Mouse (Mus musculus) embryonic facial prominence, embryonic 14.5 days (tissue): ENCODE data around the gene Wnk4. TPM values are rescaled to one million over a fixed set of nuclear protein-coding genes. Genes with fewer than 3 reads are reported as not detected.
A peak's percentile ranks its signal among the peaks of the same experiment; 100 is the strongest.

Experiments
- ATAC-seq: fragments of 200-750 bp; cut with Nextera tagmentation; 2 replicates; pipeline ENCODE4 v1.8.0; 2017; ENCODE audit warnings: low read depth, moderate number of reproducible peaks, moderate TSS enrichment
- DNase-seq: peaks from one replicate; pipeline ENCODE4 v3.0.0-alpha.2; 2015; ENCODE audit warnings: low spot score
- H3K27ac ChIP-seq: fragments of 300-500 bp; sonication (generic); replicated peaks from 2 replicates; pipeline ENCODE4 v1.5.1; 2014; ENCODE audit warnings: low read depth, mild to moderate bottlenecking, low read length, moderate library complexity
- H3K27me3 ChIP-seq: fragments of 300-500 bp; sonication (generic); replicated peaks from 2 replicates; pipeline ENCODE4 v1.6.1; 2014; ENCODE audit warnings: low read length; ENCODE audit not compliant: control insufficient read depth, insufficient read depth
- H3K36me3 ChIP-seq: fragments of 300-500 bp; sonication (generic); 2 replicates; pipeline ENCODE4 v1.6.1; 2014; ENCODE audit warnings: low read length, mixed read lengths; ENCODE audit not compliant: control insufficient read depth, insufficient read depth
- H3K4me1 ChIP-seq: fragments of 300-500 bp; sonication (generic); 2 replicates; pipeline ENCODE4 v1.6.1; 2014; ENCODE audit warnings: antibody characterized with exemption, low read length; ENCODE audit not compliant: control insufficient read depth, insufficient read depth
- H3K4me2 ChIP-seq: fragments of 300-500 bp; sonication (generic); 2 replicates; pipeline ENCODE4 v1.6.1; 2014; ENCODE audit warnings: low read depth, mild to moderate bottlenecking, low read length, moderate library complexity, mixed read lengths
- H3K4me3 ChIP-seq: fragments of 300-500 bp; sonication (generic); 2 replicates; pipeline ENCODE4 v1.5.1; 2014; ENCODE audit warnings: low read depth, mild to moderate bottlenecking, low read length
- H3K9ac ChIP-seq: fragments of 300-500 bp; sonication (generic); 2 replicates; pipeline ENCODE4 v1.6.1; 2014; ENCODE audit warnings: low read depth, mild to moderate bottlenecking, low read length, moderate library complexity, mixed read lengths
- H3K9me3 ChIP-seq: fragments of 300-500 bp; sonication (generic); 2 replicates; pipeline ENCODE4 v1.6.1; 2016; ENCODE audit warnings: low read length; ENCODE audit not compliant: control insufficient read depth
- WGBS: fragments of 180-500 bp; shearing (Covaris S2); extraction: QIAGEN DNeasy Blood & Tissue Kit; methylation state at CpG from one replicate; pipeline ENCODE4 v1.1.7; 2014; 5-methylcytosine and 5-hydroxymethylcytosine counted together
- polyA plus RNA-seq: library from polyadenylated mRNA; unstranded; fragments of >200 nt; fragmentation: Nextera tagmentation; extraction: Ambion mirVana; gene quantifications from 2 replicates; pipeline ENCODE4 v1.2.1, GENCODE M21; 2014

Gene Wnk4
- polyA plus RNA-seq, 1 experiment from 2014 or later, result 11.9 TPM

DNA sequence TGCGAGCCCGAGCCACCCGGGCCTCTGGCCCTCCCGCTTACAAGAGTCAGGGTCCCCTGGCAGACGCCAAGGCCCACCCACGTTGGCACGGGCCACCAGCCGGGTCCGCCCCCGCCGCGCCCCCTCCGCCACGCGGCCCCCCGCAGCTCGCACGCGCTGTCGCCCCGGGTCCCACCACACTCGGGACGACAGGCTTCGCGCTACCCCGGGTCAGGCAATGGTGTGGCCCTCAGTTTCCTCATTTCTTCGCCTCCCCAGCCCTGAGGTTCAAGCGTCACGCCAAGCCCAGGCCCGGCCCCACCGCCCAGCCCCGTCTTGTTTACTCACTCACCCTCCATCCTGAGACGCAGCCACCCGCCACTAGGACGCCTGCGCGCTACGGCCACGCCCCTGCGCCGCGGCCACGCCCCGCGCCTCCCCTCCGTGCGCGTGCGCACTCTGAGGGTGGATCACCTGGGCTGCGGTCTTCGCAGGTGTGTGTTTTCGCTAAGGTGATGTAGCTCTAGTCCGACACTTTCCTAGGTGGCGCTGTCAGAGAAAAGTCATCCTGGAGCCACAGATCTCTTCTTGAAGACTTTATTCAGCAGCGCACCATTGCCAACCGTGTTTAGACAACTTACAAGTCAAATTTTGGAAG is 34.2 kb upstream of the Wnk4 start, which contains the start of gene Ezh1:
Gene Ezh1, minus strand, starts transcription at position 399 of the 637 bp plus-strand sequence.
- Histone ChIP-seq H3K9ac (peak within 1 kb of the TSS; percentile 86), H3K4me2 (peak within 1 kb of the TSS; percentile 62), H3K36me3 (no peaks in the 10 kb centered on the region), H3K27me3 (no peaks in the 10 kb centered on the region), H3K9me3 (no peaks in the 10 kb centered on the region), H3K4me1 (peaks cover 28% of the 10 kb centered on the region), H3K27ac (peak within 1 kb of the TSS; percentile 61; the same call in 1 of the 2 replicates), H3K4me3 (peak within 1 kb of the TSS; percentile 88)
- DNase-seq (peak; percentile 90), ATAC-seq (peak; percentile 95)
- 2% methylated on average over 28 of the region's 56 CpGs for WGBS

GRCm38 (mm10) chr11:101229361-101229900 is 30.9 kb upstream of the Wnk4 start:
- no peaks in the 10 kb centered on the region for H3K27me3 ChIP-seq
- DNase-seq (peak; percentile 22), ATAC-seq (no peak)
- no peak overlapping the region for H3K4me3 ChIP-seq
- no peak overlapping the region for H3K9ac ChIP-seq
- H3K27ac ChIP-seq, result peak overlapping the region; percentile 85
- peak overlapping the region; percentile 40; the same call in 1 of the 2 replicates for H3K4me2 ChIP-seq
- H3K9me3 ChIP-seq, result no peaks in the 10 kb centered on the region
- peaks cover 40% of the 10 kb centered on the region for H3K4me1 ChIP-seq
- WGBS, result 23% methylated on average over 8 of the region's 8 CpGs
- H3K36me3 ChIP-seq, result no peaks in the 10 kb centered on the region

GRCm38 (mm10) chr11:101230061-101230511 is 30.3 kb upstream of the Wnk4 start:
- DNase-seq (peak; percentile 92), ATAC-seq (0 out of 2 replicates have a peak, but pooled peaks have one; percentile 10)
- no peaks in the 10 kb centered on the region for H3K27me3 ChIP-seq
- 0 out of 2 replicates have a peak overlapping the region, but pooled peaks have one; percentile 35 for H3K9ac ChIP-seq
- WGBS, result 4% methylated on average over 2 of the region's 2 CpGs
- H3K4me3 ChIP-seq, result no peak overlapping the region
- H3K4me1 ChIP-seq, result peaks cover 39% of the 10 kb centered on the region
- H3K9me3 ChIP-seq, result no peaks in the 10 kb centered on the region
- H3K4me2 ChIP-seq, result peak overlapping the region; percentile 40; the same call in 1 of the 2 replicates
- H3K36me3 ChIP-seq, result no peaks in the 10 kb centered on the region
- peak overlapping the region; percentile 85 for H3K27ac ChIP-seq

DNA sequence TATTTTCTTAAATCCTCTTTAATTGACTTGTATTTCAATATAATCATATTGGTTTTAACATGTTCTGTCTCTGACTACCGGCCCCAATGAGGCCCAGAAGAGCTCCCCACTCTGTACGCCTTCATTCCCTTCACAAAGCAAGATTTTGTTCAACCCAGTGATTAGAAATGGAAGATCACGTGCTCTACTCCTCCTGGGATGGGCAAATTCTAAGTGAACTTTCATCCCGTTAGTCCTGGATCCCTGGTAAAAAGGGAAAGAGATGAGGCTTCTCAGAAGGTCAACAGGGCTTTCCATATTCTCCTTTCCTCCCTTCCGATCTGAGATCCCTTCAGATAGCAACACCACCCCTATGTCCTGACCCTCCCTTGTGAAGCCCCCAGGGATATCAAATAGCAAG is 29.8 kb upstream of the Wnk4 start:
- no peaks in the 10 kb centered on the region for H3K27me3 ChIP-seq
- H3K9me3 ChIP-seq, result no peaks in the 10 kb centered on the region
- DNase-seq (no peak), ATAC-seq (0 out of 2 replicates have a peak, but pooled peaks have one; percentile 13)
- H3K27ac ChIP-seq, result peak overlapping the region; percentile 85
- 0 out of 2 replicates have a peak overlapping the region, but pooled peaks have one; percentile 0 for H3K4me3 ChIP-seq
- 14% methylated on average over 5 of the region's 5 CpGs for WGBS
- no peaks in the 10 kb centered on the region for H3K36me3 ChIP-seq
- peaks cover 35% of the 10 kb centered on the region for H3K4me1 ChIP-seq
- H3K4me2 ChIP-seq, result peak overlapping the region; percentile 40
- H3K9ac ChIP-seq, result peak overlapping the region; percentile 35; the same call in 1 of the 2 replicates

DNA sequence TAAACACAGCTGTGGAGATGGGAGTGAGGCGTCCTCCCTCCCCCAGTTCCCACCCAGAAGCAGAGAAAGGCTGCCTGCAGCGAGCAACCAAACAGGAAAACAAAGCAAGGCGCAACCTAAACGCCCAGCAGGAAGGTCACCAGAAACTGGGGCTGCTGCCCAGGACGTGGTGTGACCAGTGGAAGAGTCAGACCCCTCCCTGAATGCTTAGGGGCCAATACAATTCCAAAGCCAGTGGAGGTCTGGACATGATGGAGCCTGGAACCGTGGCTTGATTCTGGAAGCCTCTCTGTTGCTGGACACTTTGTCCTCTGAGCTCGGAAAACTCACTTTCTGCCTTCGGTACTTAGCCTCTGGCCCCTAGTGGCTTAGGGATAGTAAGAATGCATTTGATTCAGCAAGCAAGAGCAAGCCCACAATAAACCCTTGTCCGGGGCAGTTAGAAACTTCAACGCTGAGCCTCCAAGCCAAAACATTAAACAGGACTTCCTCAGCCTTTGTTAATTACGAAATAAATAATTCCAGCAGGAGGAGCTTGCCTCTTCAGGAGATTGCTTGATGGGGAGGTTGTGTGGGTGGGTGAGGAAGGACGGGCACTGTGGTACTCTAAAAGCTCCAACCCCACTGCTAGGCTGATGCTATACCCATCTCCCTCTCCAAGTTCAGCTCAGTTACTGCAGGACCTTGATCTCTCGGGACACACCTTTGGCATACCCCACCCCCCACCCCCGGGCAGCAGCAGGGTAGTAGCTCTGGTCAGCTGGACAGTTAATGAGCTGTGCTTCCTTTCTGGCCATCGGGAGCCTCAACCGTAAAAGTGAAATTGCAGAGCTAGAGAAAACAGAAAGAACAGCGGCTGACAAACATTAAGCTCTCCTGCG is 29.1 kb upstream of the Wnk4 start:
- DNase-seq (peak; percentile 71), ATAC-seq (no peak)
- H3K9me3 ChIP-seq, result no peaks in the 10 kb centered on the region
- H3K27me3 ChIP-seq, result no peaks in the 10 kb centered on the region
- WGBS, result 9% methylated on average over 18 of the region's 18 CpGs
- peaks cover 34% of the 10 kb centered on the region for H3K4me1 ChIP-seq
- H3K4me3 ChIP-seq, result peak overlapping the region; percentile 0; the same call in 1 of the 2 replicates
- peak overlapping the region; percentile 40 for H3K4me2 ChIP-seq
- H3K27ac ChIP-seq, result peak overlapping the region; percentile 85
- no peaks in the 10 kb centered on the region for H3K36me3 ChIP-seq
- H3K9ac ChIP-seq, result peak overlapping the region; percentile 35; the same call in 1 of the 2 replicates

DNA sequence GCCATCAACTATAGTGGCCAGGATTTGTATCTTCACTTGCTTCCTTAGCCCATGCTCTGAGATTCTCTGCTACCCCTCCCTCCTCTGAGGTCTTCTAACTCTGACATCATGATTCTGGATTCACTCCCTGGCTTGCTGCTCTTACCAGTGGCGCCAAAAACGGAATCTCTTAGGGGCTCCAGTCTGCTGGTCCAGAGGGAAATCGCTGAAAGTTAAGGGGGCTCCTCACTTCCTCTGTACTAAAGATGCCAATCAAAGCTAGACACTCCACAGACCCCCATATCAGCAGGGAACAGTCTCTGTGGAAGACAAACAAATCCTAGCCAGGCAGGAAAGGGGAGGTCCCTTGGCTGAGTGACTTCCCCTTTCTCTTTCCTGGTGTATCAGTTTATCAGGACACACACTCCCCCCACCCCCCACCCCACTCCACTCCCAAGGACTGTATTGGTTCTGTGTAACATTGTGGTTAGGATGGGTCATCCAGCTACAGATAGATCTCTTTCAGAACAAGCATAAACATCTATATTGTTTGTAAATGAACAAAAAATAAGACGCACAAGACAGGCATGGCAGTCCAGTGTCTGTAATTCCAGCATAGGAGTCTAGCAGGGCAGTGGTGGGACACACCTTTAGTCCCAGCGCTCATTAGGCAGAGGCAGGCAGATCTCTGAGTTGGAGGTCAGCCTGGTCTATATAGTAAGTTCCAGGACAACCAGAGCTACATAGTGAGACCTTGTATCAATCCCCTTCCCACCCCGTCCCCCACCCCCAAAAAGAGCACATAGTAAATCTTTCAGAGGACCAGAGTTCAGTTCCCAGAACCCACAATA is 28.1 kb upstream of the Wnk4 start:
- peak; percentile 44; the same call in 1 of the 2 replicates for ATAC-seq
- H3K4me3 ChIP-seq, result no peak overlapping the region

GRCm38 (mm10) chr11:101233240-101233639 is 27.1 kb upstream of the Wnk4 start:
- Histone ChIP-seq H3K27ac (no peak overlapping the region), H3K27me3 (no peaks in the 10 kb centered on the region), H3K4me3 (no peak overlapping the region), H3K36me3 (no peaks in the 10 kb centered on the region), H3K4me2 (no peak overlapping the region), H3K4me1 (peaks cover 42% of the 10 kb centered on the region), H3K9ac (no peak overlapping the region), H3K9me3 (no peaks in the 10 kb centered on the region)
- ATAC-seq (no peak), DNase-seq (no peak)
- WGBS, result 81% methylated on average over 1 of the region's 1 CpGs

More for the DNA sequence above, 28.1 kb upstream of the Wnk4 start:
- H3K4me2 ChIP-seq, result peak overlapping the region; percentile 40
- DNase-seq, result peak; percentile 81
- H3K9ac ChIP-seq, result peak overlapping the region; percentile 35; the same call in 1 of the 2 replicates
- no peaks in the 10 kb centered on the region for H3K27me3 ChIP-seq
- peak overlapping the region; percentile 85 for H3K27ac ChIP-seq
- H3K36me3 ChIP-seq, result no peaks in the 10 kb centered on the region
- 45% methylated on average over 6 of the region's 6 CpGs for WGBS
- H3K4me1 ChIP-seq, result peaks cover 35% of the 10 kb centered on the region
- H3K9me3 ChIP-seq, result no peaks in the 10 kb centered on the region
